ENCODE assay signal across 23 mouse cellular contexts in genomic region chr6:90650634-90651033, GRCm38 (mm10). TPM values are rescaled to one million over a fixed set of nuclear protein-coding genes. Genes with fewer than 3 reads are reported as not detected.
DNase-seq lines count a peak whose midpoint lies in the region; ATAC-seq and TF ChIP-seq lines count a peak whose summit lies in the region.
"Had no signal": no experiment of that assay in that cellular context is flagged by ENCODE, and none has a peak within 500 bp of the region (broad histone marks: within the 10 kb centered on the region; RNA-seq: fewer than 3 reads in every experiment).

No protein-coding gene starts in this region.

- no peak overlapping the region for H3K4me3 ChIP-seq in kidney, postnatal 0 days (replicated peaks; ENCODE audit: low read depth, low read length)
- no peak overlapping the region for H3K4me3 ChIP-seq in lung, embryonic 15.5 days
- H3K4me3 ChIP-seq in lung, postnatal 0 days (ENCODE audit: low read depth, low read length) = no peak overlapping the region
- H3K4me3 ChIP-seq in lung, adult 2 months (replicated peaks; ENCODE audit: extremely low read depth, low read depth, low read length) = no peak overlapping the region
- H3K4me3 ChIP-seq: embryonic facial prominence, embryonic 10.5 days; embryonic facial prominence, embryonic 12.5 days; forebrain, embryonic 13.5 days; forebrain, embryonic 15.5 days had no signal

- no peak for TF ChIP-seq CTCF in kidney, postnatal 0 days (IDR thresholded peaks at IDR 0.05; ENCODE audit: low read depth)
- TF ChIP-seq CTCF in lung, postnatal 0 days (IDR thresholded peaks at IDR 0.05) = no peak
- no peak for TF ChIP-seq CTCF in lung, adult 2 months (IDR thresholded peaks at IDR 0.05; ENCODE audit: insufficient read depth, low read length)

- H3K9me3 ChIP-seq in kidney, postnatal 0 days (replicated peaks; ENCODE audit: low read length) = no peaks in the 10 kb centered on the region
- no peaks in the 10 kb centered on the region for H3K9me3 ChIP-seq in lung, embryonic 15.5 days
- no peaks in the 10 kb centered on the region for H3K9me3 ChIP-seq in lung, postnatal 0 days (ENCODE audit: low read length)
- H3K9me3 ChIP-seq: embryonic facial prominence, embryonic 10.5 days; embryonic facial prominence, embryonic 12.5 days; forebrain, embryonic 13.5 days; forebrain, embryonic 15.5 days; G1E had no signal

- TF ChIP-seq POLR2A in lung, adult 2 months (IDR thresholded peaks at IDR 0.05; ENCODE audit: borderline replicate concordance, extremely low read depth, low read depth, low read length) = no peak

- H3K9ac ChIP-seq in kidney, postnatal 0 days (ENCODE audit: low read depth, low read length) = no peak overlapping the region
- no peak overlapping the region for H3K9ac ChIP-seq in lung, embryonic 15.5 days
- H3K9ac ChIP-seq in lung, postnatal 0 days (replicated peaks; ENCODE audit: low read depth) = no peak overlapping the region
- H3K9ac ChIP-seq: embryonic facial prominence, embryonic 12.5 days; forebrain, embryonic 13.5 days; forebrain, embryonic 15.5 days had no signal

- no peaks in the 10 kb centered on the region for H3K36me3 ChIP-seq in kidney, postnatal 0 days (ENCODE audit: insufficient read depth, low read length)
- H3K36me3 ChIP-seq in lung, embryonic 15.5 days = no peaks in the 10 kb centered on the region
- no peaks in the 10 kb centered on the region for H3K36me3 ChIP-seq in lung, postnatal 0 days (ENCODE audit: insufficient read depth, low read length)
- H3K36me3 ChIP-seq: embryonic facial prominence, embryonic 10.5 days; embryonic facial prominence, embryonic 12.5 days; forebrain, embryonic 15.5 days had no signal

- ATAC-seq in kidney, postnatal 0 days (replicated peaks; ENCODE audit: low FRiP score, low read depth) = no peak
- peak; percentile 65; the same call in 1 of the 2 replicates for ATAC-seq in lung, embryonic 15.5 days (ENCODE audit: borderline replicate concordance, extremely low read depth, low FRiP score, low TSS enrichment)
- ATAC-seq in lung, postnatal 0 days = 0 out of 2 replicates have a peak, but pooled peaks have one; percentile 16
- ATAC-seq: activated CD4-positive, CD25-positive, alpha-beta regulatory T cell, adult 4 months; CD4-positive, CD25-positive, alpha-beta regulatory T cell, adult 4 months; forebrain, embryonic 13.5 days; forebrain, embryonic 15.5 days; Patski had no signal

- no peak for TF ChIP-seq EP300 in lung, postnatal 0 days (IDR thresholded peaks at IDR 0.05)

- H3K4me1 ChIP-seq in kidney, postnatal 0 days (replicated peaks; ENCODE audit: insufficient read depth, low read length) = no peaks in the 10 kb centered on the region
- 0 out of 2 replicates have a peak, but pooled peaks cover 2% of the 10 kb centered on the region for H3K4me1 ChIP-seq in lung, embryonic 15.5 days
- H3K4me1 ChIP-seq in lung, postnatal 0 days (ENCODE audit: insufficient read depth, low read depth, low read length) = no peaks in the 10 kb centered on the region
- no peaks in the 10 kb centered on the region for H3K4me1 ChIP-seq in lung, adult 2 months (ENCODE audit: control insufficient read depth, insufficient read depth, low read length)
- H3K4me1 ChIP-seq: embryonic facial prominence, embryonic 12.5 days; forebrain, embryonic 13.5 days; forebrain, embryonic 15.5 days had no signal

- H3K27ac ChIP-seq in kidney, postnatal 0 days = no peak overlapping the region
- H3K27ac ChIP-seq in lung, embryonic 15.5 days = no peak overlapping the region
- H3K27ac ChIP-seq in lung, postnatal 0 days (ENCODE audit: low read length) = no peak overlapping the region
- H3K27ac ChIP-seq: embryonic facial prominence, embryonic 10.5 days; embryonic facial prominence, embryonic 12.5 days; forebrain, embryonic 13.5 days; forebrain, embryonic 15.5 days had no signal

- 35% methylated on average over 1 of the region's 1 CpGs for WGBS in kidney, postnatal 0 days
- 29% methylated on average over 1 of the region's 1 CpGs for WGBS in lung, embryonic 15.5 days
- 27% methylated on average over 1 of the region's 1 CpGs for WGBS in lung, postnatal 0 days
- 32% methylated on average over 1 of the region's 1 CpGs for WGBS in lung, adult 2 months

- DNase-seq in kidney, postnatal 0 days (ENCODE audit: low spot score) = peak; percentile 58
- no peak for DNase-seq in kidney, adult 9 months
- no peak for DNase-seq in lung, adult 18-20 months
- DNase-seq in lung, postnatal 0 days (ENCODE audit: low spot score) = peak; percentile 50
- DNase-seq in lung, adult 2 months = no peak
- DNase-seq: adrenal gland, adult 8-10 months; adrenal gland, postnatal 14 days; adrenal gland, postnatal 36 days; B cell, adult 2 months; cerebellum, adult 11-12 months; cerebellum, adult 2 months; cerebellum, adult 9-10 months; cerebellum, postnatal 10 days; cerebellum, postnatal 25 days had no signal

- no peak overlapping the region for H3K4me2 ChIP-seq in kidney, postnatal 0 days (ENCODE audit: low read length)
- no peak overlapping the region for H3K4me2 ChIP-seq in lung, embryonic 15.5 days
- no peak overlapping the region for H3K4me2 ChIP-seq in lung, postnatal 0 days (replicated peaks; ENCODE audit: low read depth, low read length)
- H3K4me2 ChIP-seq: embryonic facial prominence, embryonic 12.5 days; forebrain, embryonic 13.5 days; forebrain, embryonic 15.5 days had no signal

- H3K27me3 ChIP-seq in kidney, postnatal 0 days (ENCODE audit: insufficient read depth, low read length) = no peaks in the 10 kb centered on the region
- no peaks in the 10 kb centered on the region for H3K27me3 ChIP-seq in lung, embryonic 15.5 days
- no peaks in the 10 kb centered on the region for H3K27me3 ChIP-seq in lung, postnatal 0 days (replicated peaks; ENCODE audit: insufficient read depth, low read length)
- H3K27me3 ChIP-seq: embryonic facial prominence, embryonic 12.5 days; forebrain, embryonic 13.5 days; forebrain, embryonic 15.5 days; Patski had no signal

RNA-seq across cellular contexts. Expression of gene Slc41a3, which starts 46.1 kb away (rescaled TPM):
- polyA plus RNA-seq in kidney, postnatal 0 days (2015; fragmentation: Nextera tagmentation; extraction: Ambion mirVana) = 5.6 and 6.3 TPM in 2 replicates
- 5.2 and 6.3 TPM in 2 replicates for polyA plus RNA-seq in lung, embryonic 15.5 days (2015; fragmentation: Nextera tagmentation; extraction: Ambion mirVana)
- polyA plus RNA-seq in lung, postnatal 0 days (2015; fragmentation: Nextera tagmentation; extraction: Ambion mirVana) = 9.7 and 10.8 TPM in 2 replicates
- polyA plus RNA-seq in lung, adult 2 months (2012; rRNA removed) = 11.1 and 13.8 TPM in 2 replicates

Comparison
In these comparisons a context has a peak if more than half of its experiments do, and no peak if none do; other contexts are left out.
1. DNase-seq: peak in kidney, postnatal 0 days (single experiment) and lung, postnatal 0 days (single experiment); none in kidney, adult 9 months (single experiment), lung, adult 18-20 months (0 of 2) and lung, adult 2 months (single experiment).